Mouse (Mus musculus) stomach, embryonic 15.5 days (tissue): ENCODE data around the gene Dstyk. TPM values are rescaled to one million over a fixed set of nuclear protein-coding genes. Genes with fewer than 3 reads are reported as not detected.

Source experiments
- ATAC-seq: fragments of 200-750 bp; cut with Nextera tagmentation; 2 replicates; pipeline ENCODE4 v1.8.0; 2017; ENCODE audit warnings: low read depth, moderate number of reproducible peaks, moderate TSS enrichment; ENCODE audit not compliant: insufficient read depth, low FRiP score
- H3K27ac ChIP-seq: fragments of 300-500 bp; sonication (generic); 2 replicates; pipeline ENCODE4 v1.5.1; 2015; ENCODE audit warnings: mild to moderate bottlenecking, inconsistent platforms
- H3K27me3 ChIP-seq: fragments of 300-500 bp; sonication (generic); replicated peaks from 2 replicates; pipeline ENCODE4 v1.6.1; 2015; ENCODE audit warnings: inconsistent platforms
- H3K36me3 ChIP-seq: fragments of 300-500 bp; sonication (generic); 2 replicates; pipeline ENCODE4 v1.6.1; 2015; ENCODE audit warnings: inconsistent platforms
- H3K4me1 ChIP-seq: fragments of 300-500 bp; sonication (generic); 2 replicates; pipeline ENCODE4 v1.6.1; 2015; ENCODE audit warnings: inconsistent platforms
- H3K4me2 ChIP-seq: fragments of 300-500 bp; sonication (generic); 2 replicates; pipeline ENCODE4 v1.6.1; 2015; ENCODE audit warnings: mild to moderate bottlenecking, inconsistent platforms
- H3K4me3 ChIP-seq: fragments of 300-500 bp; sonication (generic); replicated peaks from 2 replicates; pipeline ENCODE4 v1.5.1; 2015; ENCODE audit warnings: inconsistent platforms
- H3K9ac ChIP-seq: fragments of 300-500 bp; sonication (generic); 2 replicates; pipeline ENCODE4 v1.6.1; 2015; ENCODE audit warnings: inconsistent platforms
- H3K9me3 ChIP-seq: fragments of 300-500 bp; sonication (generic); 2 replicates; pipeline ENCODE4 v1.6.1; 2016; ENCODE audit warnings: inconsistent platforms
- WGBS: fragments of 180-500 bp; shearing (Covaris S2); methylation state at CpG from one replicate; pipeline ENCODE4 v1.1.7; 2015; 5-methylcytosine and 5-hydroxymethylcytosine counted together
- polyA plus RNA-seq: library from polyadenylated mRNA; unstranded; fragments of >200 nt; fragmentation: Nextera tagmentation; extraction: Ambion mirVana; gene quantifications from 2 replicates; pipeline ENCODE4 v1.2.1, GENCODE M21; 2015

Dstyk gene
- polyA plus RNA-seq, 1 experiment from 2014 or later: 11.5 TPM

GRCm38 (mm10) chr1:132390691-132391579, 26.4 kb upstream of the Dstyk start, which contains the start of gene Tmcc2:
Tmcc2 (minus strand) TSS chr1:132391281.
- peak within 1 kb of the TSS; percentile 74 for H3K4me3 ChIP-seq
- H3K9ac ChIP-seq: peak within 1 kb of the TSS; percentile 68
- no peaks in the 10 kb centered on the region for H3K9me3 ChIP-seq
- under 1% methylated on average over 47 of the region's 50 CpGs for WGBS
- H3K4me1 ChIP-seq: peaks cover 23% of the 10 kb centered on the region
- H3K4me2 ChIP-seq: peak within 1 kb of the TSS; percentile 81
- ATAC-seq: no peak
- H3K36me3 ChIP-seq: no peaks in the 10 kb centered on the region
- H3K27ac ChIP-seq: peak within 1 kb of the TSS; percentile 33
- no peaks in the 10 kb centered on the region for H3K27me3 ChIP-seq

DNA sequence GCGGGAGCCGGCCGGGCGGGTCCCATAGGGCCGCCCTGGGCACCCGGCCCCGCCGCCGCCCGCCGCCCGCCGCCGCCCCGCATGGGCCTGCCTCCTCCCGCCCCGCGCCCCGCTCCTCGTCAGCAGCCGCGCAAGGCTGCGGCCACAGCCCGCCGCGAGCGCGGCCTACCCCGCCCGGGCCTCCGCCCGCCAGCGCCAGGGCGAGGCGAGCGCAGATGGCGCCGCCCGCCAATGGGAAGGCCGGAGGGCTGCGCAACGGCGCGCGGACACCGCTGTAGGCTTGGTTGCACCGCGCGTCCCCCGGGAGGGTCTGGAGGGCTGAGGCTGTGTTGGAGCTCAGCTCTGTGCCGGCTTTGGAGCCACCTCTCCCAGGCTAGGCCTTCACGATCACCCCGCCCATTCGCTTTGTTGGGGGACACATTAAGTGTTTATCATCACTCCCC, 25.8 kb upstream of the Dstyk start:
- Histone ChIP-seq H3K4me3 (peak overlapping the region; percentile 74), H3K4me2 (peak overlapping the region; percentile 81), H3K27ac (peak overlapping the region; percentile 33), H3K9ac (peak overlapping the region; percentile 68), H3K27me3 (no peaks in the 10 kb centered on the region), H3K9me3 (no peaks in the 10 kb centered on the region), H3K4me1 (peaks cover 23% of the 10 kb centered on the region), H3K36me3 (no peaks in the 10 kb centered on the region)
- ATAC-seq: peak; percentile 92
- under 1% methylated on average over 35 of the region's 54 CpGs for WGBS

DNA sequence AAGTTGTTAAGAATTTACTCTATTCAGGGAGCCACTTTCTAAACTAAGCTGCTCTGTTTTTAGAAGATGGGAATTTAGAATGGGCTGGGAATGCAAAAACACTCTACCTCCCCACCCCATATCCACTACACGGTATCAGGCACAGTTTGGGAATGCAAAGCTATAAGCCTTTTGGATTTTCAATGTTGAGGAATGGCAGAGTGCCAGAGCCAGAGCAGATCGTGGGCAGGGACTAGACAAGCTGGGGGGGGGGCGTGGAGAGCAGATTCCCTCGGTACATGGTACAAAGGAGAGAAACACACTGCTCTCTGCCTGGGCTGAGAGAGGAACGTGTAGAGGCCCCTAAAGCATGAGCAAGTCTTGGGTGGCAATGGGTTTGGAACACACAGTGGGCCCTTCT, 24.5 kb upstream of the Dstyk start:
- no peaks in the 10 kb centered on the region for H3K9me3 ChIP-seq
- H3K9ac ChIP-seq: no peak overlapping the region
- no peak overlapping the region for H3K27ac ChIP-seq
- H3K27me3 ChIP-seq: no peaks in the 10 kb centered on the region
- 66% methylated on average over 5 of the region's 5 CpGs for WGBS
- peaks cover 23% of the 10 kb centered on the region for H3K4me1 ChIP-seq
- no peaks in the 10 kb centered on the region for H3K36me3 ChIP-seq
- ATAC-seq: no peak
- H3K4me3 ChIP-seq: no peak overlapping the region
- no peak overlapping the region for H3K4me2 ChIP-seq

GRCm38 (mm10) chr1:132396705-132397104, 20.6 kb upstream of the Dstyk start:
- H3K27ac ChIP-seq: no peak overlapping the region
- H3K9me3 ChIP-seq: no peaks in the 10 kb centered on the region
- no peak overlapping the region for H3K4me2 ChIP-seq
- 52% methylated on average over 2 of the region's 2 CpGs for WGBS
- peaks cover 3% of the 10 kb centered on the region; the same call in 1 of the 2 replicates for H3K4me1 ChIP-seq
- no peaks in the 10 kb centered on the region for H3K36me3 ChIP-seq
- H3K4me3 ChIP-seq: no peak overlapping the region
- no peak overlapping the region for H3K9ac ChIP-seq
- no peaks in the 10 kb centered on the region for H3K27me3 ChIP-seq
- no peak for ATAC-seq

DNA sequence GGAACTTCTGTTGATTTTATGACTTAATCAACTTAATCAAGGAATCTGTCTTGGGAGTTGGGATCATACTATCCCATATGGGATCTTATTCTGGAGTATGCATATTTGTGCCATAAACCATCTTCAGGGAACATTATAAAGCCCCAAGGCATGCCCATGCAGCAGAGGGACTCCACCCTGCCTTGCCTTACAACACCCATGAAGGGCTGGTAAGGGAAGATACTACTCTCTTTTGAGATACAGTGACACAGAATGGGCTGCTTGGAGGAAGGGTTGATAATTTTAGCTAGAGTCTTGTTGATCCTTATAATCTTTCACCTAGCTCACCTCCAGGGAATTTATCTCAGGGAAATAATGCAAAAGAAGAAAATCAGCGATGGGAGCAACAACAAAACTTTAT, 16.8 kb upstream of the Dstyk start:
- H3K4me2 ChIP-seq: no peak overlapping the region
- H3K27ac ChIP-seq: no peak overlapping the region
- peak; percentile 65; the same call in 1 of the 2 replicates for ATAC-seq
- no peaks in the 10 kb centered on the region for H3K9me3 ChIP-seq
- 72% methylated on average over 1 of the region's 1 CpGs for WGBS
- H3K9ac ChIP-seq: no peak overlapping the region
- no peaks in the 10 kb centered on the region for H3K4me1 ChIP-seq
- H3K27me3 ChIP-seq: no peaks in the 10 kb centered on the region
- no peaks in the 10 kb centered on the region for H3K36me3 ChIP-seq
- H3K4me3 ChIP-seq: no peak overlapping the region

DNA sequence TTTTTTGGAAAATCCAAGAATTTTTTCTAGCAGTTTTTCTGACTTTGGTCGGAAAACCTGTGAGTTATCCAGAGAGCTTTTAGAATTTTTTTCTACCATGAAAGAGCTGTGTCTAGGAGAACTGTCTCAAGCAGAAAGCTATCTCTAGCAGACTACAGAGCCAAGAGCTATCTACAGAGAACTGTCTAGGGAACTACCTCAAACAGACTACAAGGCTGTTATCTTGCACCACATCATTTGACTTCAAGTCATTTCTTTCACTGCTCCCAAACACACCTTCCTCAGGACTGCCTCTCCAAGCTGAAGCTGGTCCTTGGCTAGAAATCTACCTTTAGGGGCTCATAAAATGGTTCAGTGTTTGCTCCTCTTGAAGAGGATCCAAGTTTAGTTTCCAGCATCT, 15.5 kb upstream of the Dstyk start:
- Histone ChIP-seq H3K4me2 (no peak overlapping the region), H3K4me3 (no peak overlapping the region), H3K27ac (no peak overlapping the region), H3K9ac (no peak overlapping the region), H3K9me3 (no peaks in the 10 kb centered on the region), H3K36me3 (no peaks in the 10 kb centered on the region), H3K27me3 (no peaks in the 10 kb centered on the region), H3K4me1 (no peaks in the 10 kb centered on the region)
- no peak for ATAC-seq
- WGBS: 92% methylated on average over 1 of the region's 1 CpGs

DNA sequence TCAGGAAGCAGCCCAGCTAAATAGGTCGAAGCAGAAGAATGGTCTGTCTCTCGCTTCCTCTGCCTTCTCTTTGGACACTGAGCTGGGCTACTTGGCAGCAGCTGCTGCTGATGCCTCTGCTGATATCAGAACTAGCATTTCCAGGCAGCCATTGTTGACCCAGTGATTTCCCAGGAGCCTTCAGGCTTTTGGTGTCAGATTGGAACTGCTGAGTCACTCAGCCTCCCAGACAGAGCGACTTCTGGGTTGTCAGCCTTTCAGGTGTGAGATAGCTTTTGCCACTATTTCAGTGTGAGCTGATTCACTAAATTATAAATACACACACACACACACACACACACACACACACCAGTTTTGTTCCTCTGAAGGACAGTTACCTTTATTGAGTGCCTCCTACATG, 6.7 kb upstream of the Dstyk start:
- 80% methylated on average over 3 of the region's 3 CpGs for WGBS
- H3K9ac ChIP-seq: no peak overlapping the region
- H3K4me2 ChIP-seq: no peak overlapping the region
- H3K9me3 ChIP-seq: no peaks in the 10 kb centered on the region
- no peak overlapping the region for H3K27ac ChIP-seq
- H3K27me3 ChIP-seq: no peaks in the 10 kb centered on the region
- H3K4me1 ChIP-seq: no peaks in the 10 kb centered on the region
- no peak overlapping the region for H3K4me3 ChIP-seq
- no peaks in the 10 kb centered on the region for H3K36me3 ChIP-seq
- ATAC-seq: no peak

DNA sequence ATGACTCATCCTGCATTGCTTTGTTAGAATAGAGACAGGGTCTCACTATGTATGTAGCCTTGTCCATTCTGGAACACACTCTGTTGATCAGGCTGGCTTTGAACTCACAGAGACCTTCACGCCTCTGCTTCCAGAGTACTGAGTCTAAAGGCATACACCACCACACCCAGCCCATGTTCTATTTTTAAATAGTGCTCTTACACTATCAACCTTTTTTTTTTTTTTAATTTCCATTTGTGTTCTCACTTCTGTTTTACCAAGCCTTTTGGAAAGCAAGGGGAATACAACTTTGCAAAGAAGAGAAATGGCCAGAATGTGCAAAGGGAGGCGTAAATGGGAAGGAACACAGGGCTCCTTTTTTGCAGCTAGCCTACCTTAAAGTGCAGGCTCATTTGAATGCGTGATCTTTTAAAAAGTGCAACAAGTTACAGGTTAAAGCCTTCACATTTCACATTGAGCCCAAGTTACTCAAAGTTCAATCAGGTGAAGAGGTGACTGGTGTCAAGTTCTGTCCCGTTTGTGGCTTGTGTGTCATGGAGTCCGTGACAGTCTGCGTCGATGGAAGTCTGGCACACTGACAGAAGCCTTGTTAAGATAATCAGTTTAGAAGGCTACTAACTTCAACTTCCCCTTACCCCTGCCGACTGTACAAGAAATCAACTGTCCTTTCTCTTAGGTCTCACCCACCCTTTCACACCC, 962 bp upstream of the Dstyk start:
- H3K27me3 ChIP-seq: no peaks in the 10 kb centered on the region
- no peaks in the 10 kb centered on the region for H3K36me3 ChIP-seq
- H3K27ac ChIP-seq: no peak overlapping the region
- no peak overlapping the region; the same call in 1 of the 2 replicates for H3K4me3 ChIP-seq
- 70% methylated on average over 8 of the region's 8 CpGs for WGBS
- H3K4me1 ChIP-seq: peaks cover 6% of the 10 kb centered on the region; the same call in 1 of the 2 replicates
- ATAC-seq: no peak
- H3K9me3 ChIP-seq: no peaks in the 10 kb centered on the region
- H3K4me2 ChIP-seq: peak overlapping the region; percentile 59; the same call in 1 of the 2 replicates
- no peak overlapping the region for H3K9ac ChIP-seq

DNA sequence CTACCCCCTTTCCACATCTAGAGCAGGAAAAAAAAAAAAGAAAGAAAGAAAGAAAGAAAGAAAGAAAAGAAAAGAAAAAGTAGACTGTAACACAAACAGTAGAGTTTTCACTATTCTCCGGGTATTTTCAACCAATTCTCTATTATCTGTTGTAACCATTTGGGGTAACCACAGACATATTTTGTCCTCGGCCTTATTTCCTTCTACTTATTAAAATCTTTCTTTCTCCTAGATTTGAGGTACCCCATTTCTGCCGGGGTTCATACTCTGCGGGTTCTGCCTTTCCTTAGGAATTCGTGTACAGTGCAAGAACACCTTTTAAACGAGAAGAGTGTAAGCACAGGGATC, 438 bp upstream of the Dstyk start:
- ATAC-seq: no peak
- peak overlapping the region; percentile 59 for H3K4me2 ChIP-seq
- 14% methylated on average over 6 of the region's 6 CpGs for WGBS

GRCm38 (mm10) chr1:132420206-132420605, 2.9 kb downstream of the Dstyk start:
- Histone ChIP-seq H3K27me3 (no peaks in the 10 kb centered on the region), H3K4me2 (no peak overlapping the region), H3K9me3 (no peaks in the 10 kb centered on the region), H3K27ac (no peak overlapping the region), H3K4me3 (no peak overlapping the region), H3K4me1 (peaks cover 6% of the 10 kb centered on the region; the same call in 1 of the 2 replicates), H3K9ac (no peak overlapping the region), H3K36me3 (peaks cover 5% of the 10 kb centered on the region; the same call in 1 of the 2 replicates)
- 70% methylated on average over 2 of the region's 2 CpGs for WGBS
- ATAC-seq: no peak

More for the DNA sequence above, 438 bp upstream of the Dstyk start:
- Histone ChIP-seq H3K27me3 (no peaks in the 10 kb centered on the region), H3K4me3 (peak overlapping the region; percentile 65), H3K9ac (no peak overlapping the region), H3K36me3 (no peaks in the 10 kb centered on the region), H3K4me1 (peaks cover 6% of the 10 kb centered on the region; the same call in 1 of the 2 replicates), H3K27ac (peak overlapping the region; percentile 89), H3K9me3 (no peaks in the 10 kb centered on the region)

GRCm38 (mm10) chr1:132420662-132421061, 3.3 kb downstream of the Dstyk start:
- 80% methylated on average over 7 of the region's 7 CpGs for WGBS
- no peak for ATAC-seq
- H3K4me2 ChIP-seq: no peak overlapping the region

More at GRCm38 (mm10) chr1:132420662-132421061, 3.3 kb downstream of the Dstyk start:
- peaks cover 5% of the 10 kb centered on the region; the same call in 1 of the 2 replicates for H3K36me3 ChIP-seq
- H3K27ac ChIP-seq: no peak overlapping the region
- H3K4me1 ChIP-seq: peaks cover 6% of the 10 kb centered on the region; the same call in 1 of the 2 replicates
- H3K27me3 ChIP-seq: no peaks in the 10 kb centered on the region
- no peaks in the 10 kb centered on the region for H3K9me3 ChIP-seq
- H3K4me3 ChIP-seq: no peak overlapping the region
- no peak overlapping the region for H3K9ac ChIP-seq
